Comparison of ENCODE assay signal across 9 mouse cellular contexts in the genomic region with DNA sequence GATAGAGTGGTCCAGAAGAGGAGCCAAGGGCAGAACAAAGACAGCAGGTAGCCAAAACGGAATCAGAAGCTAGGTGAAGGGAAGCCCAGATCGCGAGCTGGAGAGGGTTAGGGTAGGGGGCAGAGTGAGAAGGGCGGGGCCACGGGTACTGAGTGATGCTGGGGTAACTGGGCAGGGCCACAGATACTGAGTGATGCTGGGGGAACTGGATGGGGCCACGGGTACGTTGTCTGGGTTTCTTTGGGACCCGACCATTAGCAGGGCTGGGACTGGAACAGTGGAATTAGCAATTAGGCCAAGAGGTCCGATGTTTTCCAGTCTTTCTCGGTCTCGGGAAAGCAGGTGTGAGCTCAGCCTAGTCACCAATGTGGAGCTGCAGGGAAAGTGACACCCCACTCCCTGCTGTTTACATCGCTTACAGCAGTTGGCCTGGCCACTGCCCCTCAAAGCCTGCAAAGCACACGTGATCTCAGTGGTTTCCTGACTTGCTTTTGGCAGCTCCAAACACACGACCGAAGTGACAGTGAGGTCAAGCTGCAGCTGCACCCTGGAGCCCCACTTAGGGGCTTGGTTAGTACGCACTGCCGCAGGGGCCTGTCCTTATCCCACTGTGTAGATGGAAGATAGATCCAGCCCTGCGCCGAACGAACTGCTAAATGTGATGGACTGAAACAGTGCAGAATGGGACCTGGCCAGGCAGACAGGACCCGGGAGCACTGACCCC. TPM values are rescaled to one million over a fixed set of nuclear protein-coding genes. Genes with fewer than 3 reads are reported as not detected.
DNase-seq lines count a peak whose midpoint lies in the region; ATAC-seq and TF ChIP-seq lines count a peak whose summit lies in the region.
"Had no signal": no experiment of that assay in that cellular context is flagged by ENCODE, and none has a peak within 500 bp of the region (broad histone marks: within the 10 kb centered on the region; RNA-seq: fewer than 3 reads in every experiment).

No protein-coding gene starts in this region.

- H3K4me2 ChIP-seq in heart, embryonic 16.5 days (ENCODE audit: low read depth, low read length), result 0 out of 2 replicates have a peak overlapping the region, but pooled peaks have one; percentile 6
- peak overlapping the region; percentile 47 for H3K4me2 ChIP-seq in liver, embryonic 13.5 days
- H3K4me2 ChIP-seq in midbrain, embryonic 15.5 days, result no peak overlapping the region
- H3K4me2 ChIP-seq: lung, embryonic 15.5 days had no signal

- no peak for ATAC-seq in heart, embryonic 16.5 days (replicated peaks; ENCODE audit: extremely low read depth, insufficient read depth, low FRiP score)
- peak; percentile 6 for ATAC-seq in liver, embryonic 13.5 days (ENCODE audit: low read depth)
- no peak for ATAC-seq in midbrain, embryonic 15.5 days (replicated peaks)

- H3K36me3 ChIP-seq in spleen, adult 2 months (ENCODE audit: control insufficient read depth, insufficient read depth, low read length), result peaks cover 6% of the 10 kb centered on the region
- H3K36me3 ChIP-seq in heart, embryonic 16.5 days (ENCODE audit: control insufficient read depth, insufficient read depth), result peaks cover 19% of the 10 kb centered on the region; the same call in 1 of the 2 replicates
- H3K36me3 ChIP-seq in liver, embryonic 13.5 days, result peaks cover 19% of the 10 kb centered on the region
- H3K36me3 ChIP-seq in midbrain, embryonic 15.5 days (replicated peaks), result no peaks in the 10 kb centered on the region
- H3K36me3 ChIP-seq: lung, embryonic 15.5 days had no signal

- WGBS in spleen, adult 2 months, result 25% methylated on average over 21 of the region's 21 CpGs
- 49% methylated on average over 21 of the region's 21 CpGs for WGBS in heart, embryonic 16.5 days
- WGBS in liver, embryonic 13.5 days (ENCODE audit: insufficient replicate concordance), result 22% methylated on average over 21 of the region's 21 CpGs
- 68% methylated on average over 21 of the region's 21 CpGs for WGBS in midbrain, embryonic 15.5 days

- H3K9me3 ChIP-seq in heart, embryonic 16.5 days (replicated peaks; ENCODE audit: control insufficient read depth, low read length), result no peaks in the 10 kb centered on the region
- H3K9me3 ChIP-seq in liver, embryonic 13.5 days (replicated peaks), result no peaks in the 10 kb centered on the region
- no peaks in the 10 kb centered on the region for H3K9me3 ChIP-seq in midbrain, embryonic 15.5 days
- H3K9me3 ChIP-seq: lung, embryonic 15.5 days had no signal

- H3K27ac ChIP-seq in spleen, adult 2 months (ENCODE audit: insufficient read depth, low read length), result peak overlapping the region; percentile 3; the same call in 1 of the 2 replicates
- H3K27ac ChIP-seq in heart, embryonic 16.5 days (ENCODE audit: low read length), result peak overlapping the region; percentile 30; the same call in 1 of the 2 replicates
- H3K27ac ChIP-seq in liver, embryonic 13.5 days, result peak overlapping the region; percentile 75
- no peak overlapping the region for H3K27ac ChIP-seq in midbrain, embryonic 15.5 days
- H3K27ac ChIP-seq: lung, embryonic 15.5 days had no signal

- H3K9ac ChIP-seq in heart, embryonic 16.5 days (ENCODE audit: low read length), result peak overlapping the region; percentile 31; the same call in 1 of the 2 replicates
- H3K9ac ChIP-seq in liver, embryonic 13.5 days, result peak overlapping the region; percentile 18
- H3K9ac ChIP-seq in midbrain, embryonic 15.5 days, result no peak overlapping the region
- H3K9ac ChIP-seq: lung, embryonic 15.5 days had no signal

- DNase-seq in spleen, adult 2 months (ENCODE audit: low read depth in 1 of 2, low spot score in 2 of 2), result peak in 1 of 2 experiments; percentile 44
- DNase-seq in spleen, postnatal 14 days (ENCODE audit: low spot score in 2 of 2), result no peak
- DNase-seq in liver, embryonic 13.5 days, result no peak
- peak; percentile 54 to 64 for DNase-seq in thymus, postnatal 10 days (ENCODE audit: low spot score in 2 of 2)
- DNase-seq in cerebellum, postnatal 14 days, result no peak
- no peak for DNase-seq in adipocyte (ENCODE audit: low spot score)

- TF ChIP-seq CTCF in spleen, adult 2 months (IDR thresholded peaks at IDR 0.05; ENCODE audit: extremely low read depth, insufficient read depth, insufficient read length, insufficient replicate concordance), result no peak

- H3K4me1 ChIP-seq in spleen, adult 2 months (ENCODE audit: control insufficient read depth, insufficient read depth, insufficient read length), result peaks cover 15% of the 10 kb centered on the region; the same call in 1 of the 2 replicates
- H3K4me1 ChIP-seq in heart, embryonic 16.5 days (ENCODE audit: control insufficient read depth, insufficient read depth, low read length), result peaks cover 42% of the 10 kb centered on the region
- H3K4me1 ChIP-seq in liver, embryonic 13.5 days (replicated peaks), result peaks cover 63% of the 10 kb centered on the region
- peaks cover 12% of the 10 kb centered on the region for H3K4me1 ChIP-seq in midbrain, embryonic 15.5 days

- no peak for TF ChIP-seq POLR2A in spleen, adult 2 months (IDR thresholded peaks at IDR 0.05; ENCODE audit: low read depth, low read length)

- no peaks in the 10 kb centered on the region for H3K27me3 ChIP-seq in spleen, adult 2 months (ENCODE audit: control insufficient read depth, insufficient read depth, low read length)
- H3K27me3 ChIP-seq in heart, embryonic 16.5 days (ENCODE audit: control insufficient read depth, insufficient read depth, low read length), result no peaks in the 10 kb centered on the region
- H3K27me3 ChIP-seq in liver, embryonic 13.5 days, result no peaks in the 10 kb centered on the region
- H3K27me3 ChIP-seq in midbrain, embryonic 15.5 days (replicated peaks), result no peaks in the 10 kb centered on the region
- H3K27me3 ChIP-seq: lung, embryonic 15.5 days had no signal

- no peak overlapping the region for H3K4me3 ChIP-seq in spleen, adult 2 months (ENCODE audit: extremely low read depth, insufficient read depth, insufficient read length)
- H3K4me3 ChIP-seq in heart, embryonic 16.5 days (ENCODE audit: low read length), result no peak overlapping the region
- H3K4me3 ChIP-seq in liver, embryonic 13.5 days (replicated peaks), result no peak overlapping the region; the same call in 1 of the 2 replicates
- no peak overlapping the region for H3K4me3 ChIP-seq in midbrain, embryonic 15.5 days
- H3K4me3 ChIP-seq: lung, embryonic 15.5 days had no signal

RNA-seq across cellular contexts. Expression of gene Agtrap, which starts 4.5 kb away (rescaled TPM):
- 23.7 and 24.2 TPM in 2 replicates for polyA plus RNA-seq in spleen, adult 2 months (2012; rRNA removed)
- 17.2 and 17.9 TPM in 2 replicates for polyA plus RNA-seq in heart, embryonic 16.5 days (2015; fragmentation: Nextera tagmentation; extraction: Ambion mirVana)
- polyA plus RNA-seq in liver, embryonic 13.5 days (2015; fragmentation: Nextera tagmentation; extraction: Ambion mirVana), result 11.2 and 11.7 TPM in 2 replicates
- polyA plus RNA-seq in midbrain, embryonic 15.5 days (2015; fragmentation: Nextera tagmentation; extraction: Ambion mirVana), result 5.5 and 6.4 TPM in 2 replicates

RNA-seq across cellular contexts. Expression of gene Mthfr, which starts 44.5 kb away (rescaled TPM):
- 19.7 and 22.3 TPM in 2 replicates for polyA plus RNA-seq in spleen, adult 2 months (2012; rRNA removed)
- polyA plus RNA-seq in heart, embryonic 16.5 days (2015; fragmentation: Nextera tagmentation; extraction: Ambion mirVana), result 11.7 and 13.9 TPM in 2 replicates
- polyA plus RNA-seq in liver, embryonic 13.5 days (2015; fragmentation: Nextera tagmentation; extraction: Ambion mirVana), result 8.9 and 10.7 TPM in 2 replicates
- polyA plus RNA-seq in midbrain, embryonic 15.5 days (2015; fragmentation: Nextera tagmentation; extraction: Ambion mirVana), result 23.2 and 24.8 TPM in 2 replicates

RNA-seq across cellular contexts. Expression of gene Clcn6, which starts 44.7 kb away (rescaled TPM):
- polyA plus RNA-seq in spleen, adult 2 months (2012; rRNA removed), result 9.8 and 12.1 TPM in 2 replicates
- polyA plus RNA-seq in heart, embryonic 16.5 days (2015; fragmentation: Nextera tagmentation; extraction: Ambion mirVana), result 6.8 and 7.1 TPM in 2 replicates
- 1.5 and 1.7 TPM in 2 replicates for polyA plus RNA-seq in liver, embryonic 13.5 days (2015; fragmentation: Nextera tagmentation; extraction: Ambion mirVana)
- 36.2 and 38.0 TPM in 2 replicates for polyA plus RNA-seq in midbrain, embryonic 15.5 days (2015; fragmentation: Nextera tagmentation; extraction: Ambion mirVana)

RNA-seq across cellular contexts. Expression of gene Mad2l2, which starts 46.8 kb away (rescaled TPM):
- polyA plus RNA-seq in spleen, adult 2 months (2012; rRNA removed), result 21.0 and 24.7 TPM in 2 replicates
- 35.5 and 36.0 TPM in 2 replicates for polyA plus RNA-seq in heart, embryonic 16.5 days (2015; fragmentation: Nextera tagmentation; extraction: Ambion mirVana)
- polyA plus RNA-seq in liver, embryonic 13.5 days (2015; fragmentation: Nextera tagmentation; extraction: Ambion mirVana), result 19.4 and 21.0 TPM in 2 replicates
- 99.2 and 112 TPM in 2 replicates for polyA plus RNA-seq in midbrain, embryonic 15.5 days (2015; fragmentation: Nextera tagmentation; extraction: Ambion mirVana)

RNA-seq across cellular contexts. Expression of gene Draxin, which starts 47.2 kb away (rescaled TPM):
- 1.9 and 2.5 TPM in 2 replicates for polyA plus RNA-seq in spleen, adult 2 months (2012; rRNA removed)
- 0.02 TPM in 1 of 2 replicates, not detected in the other for polyA plus RNA-seq in heart, embryonic 16.5 days (2015; fragmentation: Nextera tagmentation; extraction: Ambion mirVana)
- polyA plus RNA-seq in liver, embryonic 13.5 days (2015; fragmentation: Nextera tagmentation; extraction: Ambion mirVana), result 0.09 and 0.13 TPM in 2 replicates
- polyA plus RNA-seq in midbrain, embryonic 15.5 days (2015; fragmentation: Nextera tagmentation; extraction: Ambion mirVana), result 15.1 and 15.7 TPM in 2 replicates

Comparison
In these comparisons a context has a peak if more than half of its experiments do, and no peak if none do; other contexts are left out.
1. DNase-seq: peak in thymus, postnatal 10 days (2 of 2); none in spleen, postnatal 14 days (0 of 2), liver, embryonic 13.5 days (single experiment), cerebellum, postnatal 14 days (0 of 2) and adipocyte (single experiment).